Mouse (Mus musculus) layer of hippocampus, postnatal 10 days (tissue): ENCODE measurements around the gene Parp14. TPM values are rescaled to one million over a fixed set of nuclear protein-coding genes. Genes with fewer than 3 reads are reported as not detected.
A peak's percentile ranks its signal among the peaks of the same experiment; 100 is the strongest.
"Not testable (repeated sequence)": the region's sequence is repeated elsewhere in the genome, so short reads cannot be mapped to it uniquely, and the experiment has no call there.

Experiments used
- DNase-seq, 2 experiments: peaks; one replicate each; pipeline ENCODE4 v3.0.0; 2021; ENCODE audit warnings: low spot score in 2 of 2
- long read RNA-seq: library from polyadenylated mRNA; stranded (forward); transcript quantifications from one replicate; pipeline ENCODE4 v2.0.0, GENCODE M21; 2023
- total RNA-seq, 2 experiments: library from RNA; stranded (reverse); gene quantifications; 2 replicates each; pipeline ENCODE4 v1.2.3; 2021

The Parp14 gene
- total RNA-seq: 1 to 10 TPM in 1 of 2 experiments, under 1 TPM in 1; 0.87 to 1.4 TPM
- long read RNA-seq, partial matches to known transcripts: 0 of 4 reads
- long read RNA-seq, other reads (novel, unspliced or antisense): 4 of 4 reads

DNA sequence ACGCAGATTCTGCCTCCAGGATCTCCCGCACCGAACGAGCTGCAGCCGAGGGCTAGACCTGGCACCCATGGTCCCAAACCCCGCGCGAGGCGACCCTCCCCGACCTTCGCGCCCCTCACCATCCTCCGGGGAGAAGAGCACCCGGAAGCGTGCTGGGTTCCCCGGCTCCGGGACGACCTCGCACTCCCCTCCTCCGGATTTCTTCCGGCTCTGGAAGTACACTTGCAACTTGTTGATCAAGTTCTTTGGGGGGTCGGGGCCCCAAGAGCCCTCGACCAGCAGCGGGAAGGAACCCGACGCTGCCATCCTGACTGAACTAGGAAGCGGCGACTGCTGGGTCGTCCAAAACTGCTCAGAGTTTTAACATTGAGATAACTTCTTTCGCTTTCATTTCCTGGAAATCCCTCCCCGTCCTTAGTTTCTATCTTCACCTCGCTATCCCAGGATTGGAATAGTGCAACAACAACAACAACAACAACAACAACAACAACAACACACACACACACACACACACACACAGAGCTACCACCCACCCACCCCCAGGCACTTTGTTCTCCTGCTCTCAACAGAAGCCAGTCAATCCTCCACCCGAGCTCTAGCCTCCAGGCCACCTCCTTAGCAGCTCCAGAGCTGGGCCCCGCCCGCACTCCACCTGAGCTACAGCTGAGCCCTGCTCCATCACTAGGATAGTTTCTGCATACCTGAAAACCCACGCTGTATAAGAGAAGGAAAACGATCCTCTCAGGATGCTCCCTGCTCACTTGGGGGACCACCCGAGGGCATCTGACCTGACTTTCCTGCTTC lies at the start of gene Parp14:
Gene Parp14 (minus strand): TSS at position 497 of the 804 bp plus-strand sequence.
- peak; percentile 10 to 27 for DNase-seq

GRCm38 (mm10) chr16:35918721-35919543 lies 47.6 kb upstream of the Parp14 start:
- no peak for DNase-seq

- DNase-seq: no peak
Measured at GRCm38 (mm10) chr16:35914301-35914700, 43.0 kb upstream of the Parp14 start.

GRCm38 (mm10) chr16:35913526-35913925 lies 42.2 kb upstream of the Parp14 start:
- DNase-seq: no peak

DNA sequence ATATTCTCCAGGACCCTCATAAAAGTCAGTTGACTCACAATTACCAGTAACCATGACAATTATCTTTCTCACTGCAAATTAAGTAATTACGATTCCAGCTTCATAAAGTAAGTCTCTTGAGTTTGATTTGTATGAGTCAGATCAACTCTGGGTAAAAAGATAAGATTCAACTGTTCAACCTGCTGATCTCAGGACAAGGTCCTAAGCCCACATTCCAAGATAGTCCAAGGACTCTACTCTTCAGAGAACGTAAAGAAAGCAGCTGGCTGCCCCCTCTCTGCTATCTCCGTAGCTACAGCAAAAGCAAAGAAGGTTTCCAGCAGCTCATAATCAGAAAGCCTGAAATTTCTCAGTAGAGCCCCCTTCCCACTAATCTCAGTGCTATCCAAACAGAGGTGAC lies 40.1 kb upstream of the Parp14 start:
- DNase-seq: no peak

- DNase-seq: no peak
Measured at GRCm38 (mm10) chr16:35907432-35908201, 36.3 kb upstream of the Parp14 start.

GRCm38 (mm10) chr16:35906887-35907286 lies 35.5 kb upstream of the Parp14 start:
- DNase-seq: no peak

DNA sequence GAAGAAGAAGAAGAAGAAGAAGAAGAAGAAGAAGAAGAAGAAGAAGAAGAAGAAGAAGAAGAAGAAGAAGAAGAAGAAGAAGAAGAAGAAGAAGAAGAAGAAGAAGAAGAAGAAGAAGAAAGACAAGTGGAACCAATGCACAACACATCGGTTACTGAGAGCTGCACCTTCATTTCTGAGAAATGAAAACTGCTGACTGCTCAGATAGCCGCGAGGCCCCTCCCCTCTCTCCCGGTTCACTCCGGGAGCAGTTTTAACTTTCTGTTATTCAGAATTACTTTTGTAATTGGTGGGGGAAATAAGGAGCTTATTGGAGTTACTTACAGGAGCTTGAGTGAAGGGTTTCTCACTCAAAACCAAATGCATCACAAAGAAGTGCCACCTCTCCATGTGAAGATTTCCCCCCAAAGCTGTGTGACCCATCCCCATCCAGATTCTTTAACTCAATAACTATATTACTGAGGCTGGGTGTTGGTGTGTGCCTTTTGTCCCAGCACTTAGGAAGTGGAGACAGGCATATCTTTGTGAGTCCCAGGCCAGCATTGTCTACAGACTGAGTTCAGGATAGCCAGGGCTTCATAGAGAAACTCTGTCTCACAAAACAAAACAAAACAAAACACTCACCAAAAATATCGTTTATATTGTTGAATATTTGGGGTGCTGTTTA lies 34.6 kb upstream of the Parp14 start:
- DNase-seq: no peak

- no peak for DNase-seq
Measured at GRCm38 (mm10) chr16:35905355-35905754, 34.0 kb upstream of the Parp14 start.

GRCm38 (mm10) chr16:35904121-35904736 lies 32.9 kb upstream of the Parp14 start:
- no peak for DNase-seq

DNA sequence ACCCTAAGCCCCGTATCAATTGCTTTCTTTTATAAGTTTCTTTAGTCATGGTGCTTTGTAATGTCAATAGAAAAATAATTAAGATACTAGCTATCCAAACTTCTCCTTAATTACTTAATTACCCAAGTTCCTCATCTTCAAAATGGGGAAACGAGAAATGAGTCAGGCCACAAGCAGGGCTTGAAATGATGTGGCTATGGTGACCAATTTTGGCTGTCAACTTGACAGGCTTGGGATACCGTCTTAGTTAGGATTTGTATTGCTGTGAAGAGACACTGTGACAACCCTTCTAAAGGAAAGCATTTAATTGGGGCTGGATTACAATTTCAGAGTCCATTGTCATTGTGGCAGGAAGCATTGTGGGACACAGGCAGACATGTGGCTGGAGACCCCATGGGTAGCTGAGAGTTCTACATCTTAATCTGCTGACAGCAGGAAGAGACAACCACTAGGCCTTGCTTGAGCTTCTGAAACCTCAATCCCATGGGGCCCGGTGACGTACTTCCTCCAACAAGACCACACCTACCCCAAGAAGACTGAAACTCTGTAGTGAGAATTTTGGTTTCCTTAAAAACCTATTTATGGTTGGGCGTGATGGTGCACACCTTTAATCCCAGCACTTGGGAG lies 31.8 kb upstream of the Parp14 start:
- no peak for DNase-seq

DNA sequence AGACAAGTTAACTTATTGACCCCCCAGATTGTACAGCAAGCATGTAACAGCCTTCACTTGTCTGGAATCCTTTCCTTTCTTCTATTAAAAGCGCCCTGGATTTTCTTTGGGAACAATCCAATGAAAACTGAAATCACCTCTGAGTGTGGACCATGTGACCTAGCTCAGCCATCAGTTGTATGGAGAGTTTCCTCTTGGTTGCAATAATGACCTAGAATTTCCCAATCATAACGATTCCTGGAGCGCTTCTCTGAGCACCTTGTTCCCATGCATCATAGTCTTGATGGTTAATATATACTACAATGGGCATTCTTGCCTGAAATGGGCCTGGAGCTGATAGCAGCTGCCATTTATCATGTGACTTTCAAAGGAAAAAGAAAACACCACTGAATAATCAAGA lies 29.2 kb upstream of the Parp14 start:
- DNase-seq: no peak

GRCm38 (mm10) chr16:35894997-35895396 lies 23.7 kb upstream of the Parp14 start:
- DNase-seq: no peak

GRCm38 (mm10) chr16:35891603-35892002 lies 20.3 kb upstream of the Parp14 start:
- DNase-seq: not testable (repeated sequence)

DNA sequence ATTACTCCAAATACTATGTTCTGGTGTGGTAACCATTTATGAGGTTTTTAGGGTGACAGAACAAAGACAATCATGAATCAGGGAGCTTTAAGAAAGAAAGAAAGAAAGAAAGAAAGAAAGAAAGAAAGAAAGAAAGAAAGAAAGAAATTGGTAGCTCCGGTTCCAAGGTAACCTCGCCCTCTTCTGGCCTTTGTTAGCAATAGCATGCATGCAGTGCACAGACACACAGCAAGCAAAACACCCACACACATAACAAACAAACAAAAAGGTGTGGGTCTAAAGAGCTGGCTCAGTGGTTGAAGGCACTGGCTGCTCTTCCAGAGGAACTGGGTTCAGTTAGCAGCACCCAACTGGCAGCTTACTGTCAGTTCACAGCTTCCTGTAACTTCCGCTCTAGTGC lies 19.3 kb upstream of the Parp14 start:
- DNase-seq: no peak

GRCm38 (mm10) chr16:35888910-35889309 lies 17.6 kb upstream of the Parp14 start:
- DNase-seq: no peak

DNA sequence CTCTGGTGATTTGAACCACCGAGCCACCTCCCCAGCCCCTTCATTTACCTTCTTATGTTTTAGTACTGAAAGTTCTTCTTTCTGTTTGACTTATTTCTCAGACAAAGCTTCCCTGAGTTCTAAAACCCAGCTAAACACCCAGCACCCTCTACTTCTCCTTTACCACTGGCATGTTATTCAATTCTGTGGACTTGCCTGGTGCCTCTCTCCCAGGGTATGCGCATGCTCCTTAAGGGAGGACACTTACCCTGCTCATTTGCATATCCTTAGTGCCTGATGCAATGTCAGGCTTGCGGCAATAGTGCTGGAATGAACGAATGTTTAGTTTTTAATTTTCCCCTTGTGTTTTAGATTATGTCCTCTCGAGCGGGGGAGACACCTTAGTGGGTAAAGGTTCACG lies 16.8 kb upstream of the Parp14 start:
- DNase-seq: no peak

- peak; percentile 46 to 51 for DNase-seq
Measured at GRCm38 (mm10) chr16:35874416-35874815, 3.1 kb upstream of the Parp14 start.

GRCm38 (mm10) chr16:35872410-35873006 lies 1.2 kb upstream of the Parp14 start:
- DNase-seq: no peak
